In genomic region chr14:61310963-61311362, GRCm38 (mm10) we compare ENCODE assay signal across 9 mouse cellular contexts. TPM values are rescaled to one million over a fixed set of nuclear protein-coding genes. Genes with fewer than 3 reads are reported as not detected.
A peak's percentile ranks its signal among the peaks of the same experiment; 100 is the strongest.
DNase-seq lines count a peak whose midpoint lies in the region; ATAC-seq and TF ChIP-seq lines count a peak whose summit lies in the region.
"Had no signal": no experiment of that assay in that cellular context is flagged by ENCODE, and none has a peak within 500 bp of the region (broad histone marks: within the 10 kb centered on the region; RNA-seq: fewer than 3 reads in every experiment).

No protein-coding gene starts in this region.

- ATAC-seq in lung, embryonic 16.5 days (ENCODE audit: low read depth) = 0 out of 2 replicates have a peak, but pooled peaks have one; percentile 12
- no peak for ATAC-seq in embryonic facial prominence, embryonic 14.5 days (ENCODE audit: low read depth)
- ATAC-seq in liver, postnatal 0 days = no peak
- ATAC-seq in granulocyte monocyte progenitor cell, adult 5-6 weeks (replicated peaks; ENCODE audit: poor library complexity, severe bottlenecking) = no peak

- peaks cover 18% of the 10 kb centered on the region for H3K4me1 ChIP-seq in lung, embryonic 16.5 days (replicated peaks; ENCODE audit: control insufficient read depth, insufficient read depth, low read length)
- peaks cover 17% of the 10 kb centered on the region for H3K4me1 ChIP-seq in embryonic facial prominence, embryonic 14.5 days (ENCODE audit: control insufficient read depth, insufficient read depth, low read length)
- no peaks in the 10 kb centered on the region for H3K4me1 ChIP-seq in liver, postnatal 0 days (ENCODE audit: insufficient read depth)

- no peak for TF ChIP-seq CTCF in liver, postnatal 0 days (IDR thresholded peaks at IDR 0.05; ENCODE audit: low read depth)

- no peak for TF ChIP-seq EP300 in liver, postnatal 0 days (IDR thresholded peaks at IDR 0.05; ENCODE audit: low read depth)

- no peak overlapping the region for H3K27ac ChIP-seq in lung, embryonic 16.5 days (ENCODE audit: low read length)
- H3K27ac ChIP-seq in embryonic facial prominence, embryonic 14.5 days (replicated peaks; ENCODE audit: low read depth, low read length) = no peak overlapping the region
- peak overlapping the region; percentile 73 for H3K27ac ChIP-seq in liver, postnatal 0 days (ENCODE audit: low read depth)

- peak; percentile 33 for DNase-seq in gastrocnemius, postnatal 14 days
- DNase-seq in gastrocnemius, postnatal 25 days = no peak
- no peak for DNase-seq in lung, postnatal 36 days
- DNase-seq in embryonic facial prominence, embryonic 14.5 days (ENCODE audit: low spot score) = peak; percentile 79
- peak; percentile 32 for DNase-seq in liver, postnatal 0 days
- no peak for DNase-seq in frontal cortex, postnatal 14 days (ENCODE audit: low spot score in 2 of 2)

- H3K9me3 ChIP-seq in lung, embryonic 16.5 days (ENCODE audit: control insufficient read depth, low read length) = no peaks in the 10 kb centered on the region
- H3K9me3 ChIP-seq in embryonic facial prominence, embryonic 14.5 days (ENCODE audit: control insufficient read depth, low read length) = no peaks in the 10 kb centered on the region
- no peaks in the 10 kb centered on the region for H3K9me3 ChIP-seq in liver, postnatal 0 days (ENCODE audit: low read length)

- no peak overlapping the region for H3K4me3 ChIP-seq in lung, embryonic 16.5 days (ENCODE audit: low read length)
- H3K4me3 ChIP-seq in embryonic facial prominence, embryonic 14.5 days (ENCODE audit: low read depth, low read length) = no peak overlapping the region
- H3K4me3 ChIP-seq in liver, postnatal 0 days (ENCODE audit: low read depth, low read length) = peak overlapping the region; percentile 25; the same call in 1 of the 2 replicates

- no peaks in the 10 kb centered on the region for H3K36me3 ChIP-seq in lung, embryonic 16.5 days (ENCODE audit: control insufficient read depth, insufficient read depth, low read length)
- H3K36me3 ChIP-seq in embryonic facial prominence, embryonic 14.5 days (ENCODE audit: control insufficient read depth, insufficient read depth, low read length) = no peaks in the 10 kb centered on the region
- H3K36me3 ChIP-seq in liver, postnatal 0 days (replicated peaks; ENCODE audit: insufficient read depth, low read length) = no peaks in the 10 kb centered on the region

- H3K4me2 ChIP-seq in lung, embryonic 16.5 days (ENCODE audit: low read depth, low read length) = peak overlapping the region; percentile 36; the same call in 1 of the 2 replicates
- H3K4me2 ChIP-seq in embryonic facial prominence, embryonic 14.5 days (ENCODE audit: low read depth, low read length) = peak overlapping the region; percentile 11
- H3K4me2 ChIP-seq in liver, postnatal 0 days (ENCODE audit: low read depth, low read length) = peak overlapping the region; percentile 54

- intact Hi-C loops in gastrocnemius, postnatal 14 days (cut with DNase I; ENCODE audit: low total_unique reads) = no loop called here

- no peaks in the 10 kb centered on the region for H3K27me3 ChIP-seq in lung, embryonic 16.5 days (ENCODE audit: control insufficient read depth, insufficient read depth, low read depth, low read length)
- no peaks in the 10 kb centered on the region for H3K27me3 ChIP-seq in embryonic facial prominence, embryonic 14.5 days (replicated peaks; ENCODE audit: control insufficient read depth, insufficient read depth, low read length)
- no peaks in the 10 kb centered on the region for H3K27me3 ChIP-seq in liver, postnatal 0 days (ENCODE audit: insufficient read depth, low read length)

- peak overlapping the region; percentile 45 for H3K9ac ChIP-seq in lung, embryonic 16.5 days (ENCODE audit: low read length)
- H3K9ac ChIP-seq in embryonic facial prominence, embryonic 14.5 days (ENCODE audit: low read depth, low read length) = no peak overlapping the region
- 0 out of 2 replicates have a peak overlapping the region, but pooled peaks have one; percentile 13 for H3K9ac ChIP-seq in liver, postnatal 0 days (replicated peaks)

- WGBS in lung, embryonic 16.5 days = 41% methylated on average over 12 of the region's 12 CpGs
- WGBS in embryonic facial prominence, embryonic 14.5 days = 40% methylated on average over 12 of the region's 12 CpGs
- 29% methylated on average over 12 of the region's 12 CpGs for WGBS in liver, postnatal 0 days (ENCODE audit: insufficient replicate concordance)

RNA-seq across cellular contexts. Expression of gene Arl11, which starts 1.4 kb away (rescaled TPM):
- under 1 TPM; 0.49 to 0.80 TPM for total RNA-seq in gastrocnemius, postnatal 14 days (2021)
- total RNA-seq in gastrocnemius, postnatal 25 days (2021) = under 1 TPM; 0.23 to 0.48 TPM
- polyA plus RNA-seq in lung, embryonic 16.5 days (2015; fragmentation: Nextera tagmentation; extraction: Ambion mirVana) = 1.2 and 2.0 TPM in 2 replicates
- 1.7 and 1.8 TPM in 2 replicates for polyA plus RNA-seq in embryonic facial prominence, embryonic 14.5 days (2014; fragmentation: Nextera tagmentation; extraction: Ambion mirVana)
- polyA plus RNA-seq in liver, postnatal 0 days (2015; fragmentation: Nextera tagmentation; extraction: Ambion mirVana) = 2.8 and 3.0 TPM in 2 replicates
- 50.8 and 51.6 TPM in 2 replicates for total RNA-seq in granulocyte monocyte progenitor cell, adult 5-6 weeks (2014; fragmentation: Nextera tagmentation)
- 17.3 and 22.7 TPM in 2 replicates for total RNA-seq in granulocyte monocyte progenitor cell, adult 5-6 weeks (2017)

RNA-seq across cellular contexts. Expression of gene Ebpl, which starts 49.3 kb away (rescaled TPM):
- total RNA-seq in gastrocnemius, postnatal 14 days (2021) = 1 to 10 TPM; 1.8 to 1.9 TPM
- 1 to 10 TPM in 1 of 2 experiments, under 1 TPM in 1; 0.84 to 1.4 TPM for total RNA-seq in gastrocnemius, postnatal 25 days (2021)
- 7.3 TPM in 2 replicates for polyA plus RNA-seq in lung, embryonic 16.5 days (2015; fragmentation: Nextera tagmentation; extraction: Ambion mirVana)
- 11.9 and 12.1 TPM in 2 replicates for polyA plus RNA-seq in embryonic facial prominence, embryonic 14.5 days (2014; fragmentation: Nextera tagmentation; extraction: Ambion mirVana)
- polyA plus RNA-seq in liver, postnatal 0 days (2015; fragmentation: Nextera tagmentation; extraction: Ambion mirVana) = 13.3 and 13.8 TPM in 2 replicates
- total RNA-seq in granulocyte monocyte progenitor cell, adult 5-6 weeks (2014; fragmentation: Nextera tagmentation) = 3.4 and 4.8 TPM in 2 replicates
- total RNA-seq in granulocyte monocyte progenitor cell, adult 5-6 weeks (2017) = 2.2 and 2.8 TPM in 2 replicates

RNA-seq across cellular contexts. Expression of gene Sgcg, which starts 52.7 kb away (rescaled TPM):
- total RNA-seq in gastrocnemius, postnatal 14 days (2021) = 100 to 1,000 TPM; 158 to 177 TPM
- 100 to 1,000 TPM; 142 to 155 TPM for total RNA-seq in gastrocnemius, postnatal 25 days (2021)
- polyA plus RNA-seq in lung, embryonic 16.5 days (2015; fragmentation: Nextera tagmentation; extraction: Ambion mirVana) = 1.6 and 3.7 TPM in 2 replicates
- 22.1 and 33.9 TPM in 2 replicates for polyA plus RNA-seq in embryonic facial prominence, embryonic 14.5 days (2014; fragmentation: Nextera tagmentation; extraction: Ambion mirVana)
- polyA plus RNA-seq in liver, postnatal 0 days (2015; fragmentation: Nextera tagmentation; extraction: Ambion mirVana) = 0.85 TPM in 1 of 2 replicates, not detected in the other
- total RNA-seq in granulocyte monocyte progenitor cell, adult 5-6 weeks (2014; fragmentation: Nextera tagmentation) = not detected in 2 replicates
- not detected in 2 replicates for total RNA-seq in granulocyte monocyte progenitor cell, adult 5-6 weeks (2017)
- total RNA-seq: hematopoietic stem cell, adult 5-6 weeks had no signal

Comparison
In these comparisons a context has a peak if more than half of its experiments do, and no peak if none do; other contexts are left out.
1. DNase-seq: peak in gastrocnemius, postnatal 14 days (single experiment), embryonic facial prominence, embryonic 14.5 days (single experiment) and liver, postnatal 0 days (single experiment); none in gastrocnemius, postnatal 25 days (single experiment), lung, postnatal 36 days (single experiment) and frontal cortex, postnatal 14 days (0 of 2).
2. RNA of gene Arl11, which starts 1.4 kb away (total RNA-seq): 17.3 to 51.6 TPM in granulocyte monocyte progenitor cell, adult 5-6 weeks; 0.49 to 0.80 TPM in gastrocnemius, postnatal 14 days and 0.23 to 0.48 TPM in gastrocnemius, postnatal 25 days; every median in the first group is over 10 times any median in the second.
3. RNA of gene Sgcg, which starts 52.7 kb away (total RNA-seq): 158 to 177 TPM in gastrocnemius, postnatal 14 days and 142 to 155 TPM in gastrocnemius, postnatal 25 days; not detected in granulocyte monocyte progenitor cell, adult 5-6 weeks; every median in the first group is over 100 times any median in the second.
4. Peak in every context shown above with its lines, with median percentiles within 50 percentile points of each other: H3K4me2 ChIP-seq.